Mouse (Mus musculus): Measurements from ENCODE around the gene Sdc3.

DNA sequence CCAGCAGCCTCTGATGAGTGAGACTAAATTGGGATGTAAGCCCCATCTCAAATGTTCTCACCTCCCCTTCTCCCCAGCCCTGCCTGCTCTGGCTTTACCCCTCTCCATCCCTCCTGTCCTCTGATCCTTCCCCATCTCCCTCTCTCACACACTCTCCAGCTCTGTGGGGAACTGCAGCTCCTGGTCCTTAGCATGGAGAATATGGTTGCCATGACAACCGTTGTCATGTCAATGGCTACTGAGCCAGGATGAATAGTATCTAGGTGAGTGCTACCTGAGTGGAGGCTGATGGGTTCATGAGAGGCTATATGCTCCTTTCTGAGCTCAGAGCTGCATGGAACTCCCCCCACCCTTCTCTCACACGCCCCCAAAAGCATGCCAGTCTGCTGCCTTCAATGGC is 21.6 kb downstream of the Sdc3 start:
- TF ChIP-seq CTCF (IDR thresholded peaks at IDR 0.05) (no peak), EP300 (IDR thresholded peaks at IDR 0.05) (no peak)

All from lung, postnatal 0 days (tissue).